Mouse (Mus musculus) midbrain, embryonic 13.5 days (tissue): ENCODE measurements around the gene Upb1. TPM values are rescaled to one million over a fixed set of nuclear protein-coding genes. Genes with fewer than 3 reads are reported as not detected.
A peak's percentile ranks its signal among the peaks of the same experiment; 100 is the strongest.
"Not testable (repeated sequence)": the region's sequence is repeated elsewhere in the genome, so short reads cannot be mapped to it uniquely, and the experiment has no call there.

ENCODE experiments used
- ATAC-seq: fragments of 200-750 bp; cut with Nextera tagmentation; 2 replicates; pipeline ENCODE4 v1.8.0; 2017; ENCODE audit warnings: mild to moderate bottlenecking, moderate TSS enrichment, moderate library complexity
- H3K27ac ChIP-seq: fragments of 300-500 bp; sonication (generic); 2 replicates; pipeline ENCODE4 v1.5.1; 2015; ENCODE audit warnings: inconsistent platforms, mild to moderate bottlenecking, moderate library complexity
- H3K27me3 ChIP-seq: fragments of 300-500 bp; sonication (generic); 2 replicates; pipeline ENCODE4 v1.6.1; 2015; ENCODE audit warnings: mild to moderate bottlenecking, inconsistent platforms
- H3K36me3 ChIP-seq: fragments of 300-500 bp; sonication (generic); 2 replicates; pipeline ENCODE4 v1.6.1; 2015; ENCODE audit warnings: mild to moderate bottlenecking, inconsistent platforms
- H3K4me1 ChIP-seq: fragments of 300-500 bp; sonication (generic); replicated peaks from 2 replicates; pipeline ENCODE4 v1.6.1; 2015; ENCODE audit warnings: inconsistent platforms
- H3K4me2 ChIP-seq: fragments of 300-500 bp; sonication (generic); replicated peaks from 2 replicates; pipeline ENCODE4 v1.6.1; 2015; ENCODE audit warnings: moderate library complexity, mild to moderate bottlenecking, inconsistent platforms
- H3K4me3 ChIP-seq: fragments of 300-500 bp; sonication (generic); replicated peaks from 2 replicates; pipeline ENCODE4 v1.5.1; 2015; ENCODE audit warnings: mild to moderate bottlenecking, inconsistent platforms
- H3K9ac ChIP-seq: fragments of 300-500 bp; sonication (generic); replicated peaks from 2 replicates; pipeline ENCODE4 v1.6.1; 2015; ENCODE audit warnings: mild to moderate bottlenecking, inconsistent platforms
- H3K9me3 ChIP-seq: fragments of 300-500 bp; sonication (generic); 2 replicates; pipeline ENCODE4 v1.6.1; 2016; ENCODE audit warnings: mild to moderate bottlenecking, inconsistent platforms
- WGBS: fragments of 180-500 bp; shearing (Covaris S2); methylation state at CpG from one replicate; pipeline ENCODE4 v1.1.7; 2015; 5-methylcytosine and 5-hydroxymethylcytosine counted together
- polyA plus RNA-seq: library from polyadenylated mRNA; unstranded; fragments of >200 nt; fragmentation: Nextera tagmentation; extraction: Ambion mirVana; gene quantifications from 2 replicates; pipeline ENCODE4 v1.2.1, GENCODE M21; 2015

The Upb1 gene
- polyA plus RNA-seq: not detected in 2 replicates

DNA sequence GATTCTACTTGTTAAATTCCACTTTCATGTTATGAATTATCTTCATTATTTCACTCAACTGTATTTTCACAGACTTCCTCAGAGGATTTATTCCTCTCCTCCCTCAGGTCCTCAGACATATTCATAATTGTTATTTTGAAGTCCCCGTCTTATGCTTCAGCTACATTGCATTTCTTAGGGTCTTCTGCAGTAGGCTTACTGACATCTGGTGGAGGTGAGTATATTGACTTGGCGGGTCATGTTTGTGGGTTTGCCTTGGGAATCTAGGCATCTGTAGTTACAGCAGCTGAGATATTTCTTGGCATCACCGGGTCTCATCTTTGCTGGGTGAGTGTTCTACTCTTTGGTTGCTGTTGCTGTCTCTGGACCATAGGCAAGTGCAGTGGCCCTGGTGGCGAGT is at the start of gene Upb1:
Gene Upb1 (plus strand): TSS at position 158 of the 400 bp plus-strand sequence.
- H3K36me3 ChIP-seq: no peaks in the 10 kb centered on the region
- ATAC-seq: no peak
- no peak within 1 kb of the TSS for H3K4me3 ChIP-seq
- H3K9ac ChIP-seq: no peak within 1 kb of the TSS
- no peaks in the 10 kb centered on the region for H3K27me3 ChIP-seq
- 0 out of 2 replicates have a peak, but pooled peaks cover 5% of the 10 kb centered on the region for H3K4me1 ChIP-seq
- no peaks in the 10 kb centered on the region for H3K9me3 ChIP-seq
- WGBS: 91% methylated on average over 4 of the region's 4 CpGs
- no peak within 1 kb of the TSS for H3K27ac ChIP-seq
- H3K4me2 ChIP-seq: no peak within 1 kb of the TSS

DNA sequence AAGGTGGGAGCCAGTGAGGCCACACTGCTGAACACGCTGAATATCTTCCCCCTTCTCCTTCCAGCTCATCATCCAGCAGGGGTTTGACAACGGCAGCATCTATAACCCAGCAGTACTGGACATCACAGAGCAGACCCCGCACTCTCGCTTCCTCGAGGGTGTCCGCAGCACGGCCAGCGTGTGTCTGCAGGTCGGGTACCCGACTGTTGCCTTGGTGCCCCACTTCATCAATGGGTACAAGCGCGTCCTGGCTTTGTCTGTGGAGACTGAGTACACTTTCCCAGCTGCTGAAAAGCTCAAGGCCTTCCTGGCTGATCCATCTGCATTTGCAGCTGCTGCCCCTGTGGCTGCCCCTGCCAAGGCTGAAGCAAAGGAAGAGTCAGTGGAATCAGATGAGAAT is 48.4 kb upstream of the Upb1 start:
- Histone ChIP-seq H3K9me3 (no peaks in the 10 kb centered on the region), H3K27ac (no peak overlapping the region), H3K4me2 (no peak overlapping the region), H3K9ac (no peak overlapping the region), H3K27me3 (no peaks in the 10 kb centered on the region), H3K4me1 (no peaks in the 10 kb centered on the region), H3K4me3 (no peak overlapping the region), H3K36me3 (no peaks in the 10 kb centered on the region)
- 94% methylated on average over 12 of the region's 12 CpGs for WGBS
- no peak for ATAC-seq

DNA sequence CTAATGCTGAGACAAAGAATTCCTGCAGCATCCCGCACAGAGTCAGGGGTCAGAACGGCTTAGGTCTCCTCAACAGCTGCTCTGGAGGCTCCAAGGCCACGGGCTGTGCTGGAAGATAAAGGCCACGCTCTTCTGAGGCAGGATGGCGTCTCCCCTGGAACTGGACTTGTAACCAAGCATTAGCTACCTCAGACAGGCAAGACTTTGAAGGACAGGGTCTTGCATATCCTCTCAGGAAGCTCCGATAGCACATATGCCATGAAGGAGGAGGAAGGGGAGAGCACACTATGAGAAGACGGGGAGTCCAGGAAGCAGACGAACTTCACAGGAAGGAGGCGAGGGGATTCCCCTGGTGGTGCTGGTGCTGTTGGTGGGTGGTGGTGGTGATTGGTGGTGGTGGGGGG is 47.1 kb upstream of the Upb1 start:
- H3K4me2 ChIP-seq, ATAC-seq, H3K9ac ChIP-seq, H3K4me3 ChIP-seq, H3K27ac ChIP-seq, H3K27me3 ChIP-seq, H3K36me3 ChIP-seq, H3K9me3 ChIP-seq, H3K4me1 ChIP-seq: not testable (repeated sequence)
- 60% methylated on average over 9 of the region's 9 CpGs for WGBS

DNA sequence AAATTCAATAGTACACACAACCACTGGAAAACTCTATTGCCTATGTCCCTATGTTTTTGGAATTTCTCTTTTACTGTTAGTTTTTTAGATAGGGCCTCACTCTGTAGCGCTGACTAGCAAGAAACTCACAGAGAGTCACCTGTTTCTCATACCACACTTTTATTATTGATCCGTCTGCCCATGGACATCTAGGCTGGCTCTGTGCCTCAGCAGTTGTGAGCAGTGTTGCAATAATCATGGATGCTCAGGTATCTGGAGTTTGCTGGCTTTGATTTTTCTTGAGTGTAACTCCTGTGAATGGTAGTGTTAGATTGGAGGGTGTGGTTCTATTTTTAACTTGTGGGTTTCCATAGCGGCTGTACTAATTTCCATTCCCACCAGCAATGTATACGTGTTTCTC is 45.6 kb upstream of the Upb1 start:
- Histone ChIP-seq H3K27me3 (no peaks in the 10 kb centered on the region), H3K27ac (no peak overlapping the region), H3K9me3 (no peaks in the 10 kb centered on the region), H3K4me2 (no peak overlapping the region), H3K4me1 (no peaks in the 10 kb centered on the region), H3K4me3 (no peak overlapping the region), H3K9ac (no peak overlapping the region), H3K36me3 (no peaks in the 10 kb centered on the region)
- ATAC-seq: no peak
- WGBS: 84% methylated on average over 4 of the region's 4 CpGs

DNA sequence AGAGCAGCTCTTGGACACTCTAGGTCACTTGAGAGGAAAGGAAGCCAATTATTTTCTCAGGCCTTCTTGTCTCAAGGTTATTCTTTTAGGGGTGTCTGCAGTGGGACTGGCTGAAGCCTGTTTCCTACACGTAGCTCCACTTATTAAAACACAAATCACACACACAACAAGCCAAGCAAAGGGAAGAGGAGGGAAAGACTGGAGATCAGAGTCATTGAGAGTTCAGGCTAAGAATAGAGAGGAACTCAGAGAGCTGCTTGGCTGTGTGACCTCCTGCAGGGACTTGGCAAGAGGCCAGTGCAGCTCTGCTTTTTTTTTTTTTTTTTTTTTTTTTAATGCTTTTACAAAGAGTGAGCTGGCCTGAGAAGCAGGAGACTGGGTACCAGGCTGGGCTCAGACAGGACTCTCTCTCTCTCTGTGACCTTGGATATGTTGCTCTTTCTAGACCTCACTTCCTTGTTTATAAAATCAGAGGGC is 36.7 kb upstream of the Upb1 start:
- not testable (repeated sequence) for H3K9me3 ChIP-seq, H3K4me2 ChIP-seq, H3K9ac ChIP-seq, H3K27me3 ChIP-seq, H3K4me3 ChIP-seq, H3K36me3 ChIP-seq
- WGBS: 4% methylated on average over 1 of the region's 1 CpGs
- H3K27ac ChIP-seq: 0 out of 2 replicates have a peak overlapping the region, but pooled peaks have one; percentile 19
- peaks cover 14% of the 10 kb centered on the region for H3K4me1 ChIP-seq
- ATAC-seq: peak; percentile 91

DNA sequence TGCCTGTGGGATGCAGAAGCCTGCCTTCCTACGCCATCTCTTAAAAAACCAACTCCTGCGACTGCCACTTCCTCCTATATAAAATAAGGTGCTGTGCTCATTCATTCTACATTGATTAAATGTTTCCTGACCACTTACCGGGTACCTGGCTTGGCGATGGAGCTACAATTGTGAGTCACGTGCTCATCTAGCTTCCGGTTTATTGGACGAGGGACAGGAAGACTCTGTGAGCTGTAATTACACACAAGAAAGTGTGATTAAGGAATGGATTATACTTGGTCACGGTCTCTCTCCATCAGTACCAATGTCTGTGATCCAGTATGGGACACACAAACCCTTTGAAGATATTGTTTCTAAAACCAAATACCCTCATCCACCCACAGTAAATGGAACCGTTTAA is 36.1 kb upstream of the Upb1 start:
- no peak overlapping the region for H3K4me2 ChIP-seq
- H3K36me3 ChIP-seq: no peaks in the 10 kb centered on the region
- H3K9ac ChIP-seq: no peak overlapping the region
- H3K4me1 ChIP-seq: peaks cover 14% of the 10 kb centered on the region
- H3K27me3 ChIP-seq: no peaks in the 10 kb centered on the region
- peak; percentile 12; the same call in 1 of the 2 replicates for ATAC-seq
- H3K27ac ChIP-seq: peak overlapping the region; percentile 58; the same call in 1 of the 2 replicates
- H3K9me3 ChIP-seq: no peaks in the 10 kb centered on the region
- 80% methylated on average over 9 of the region's 9 CpGs for whole genome bisulfite sequencing
- H3K4me3 ChIP-seq: no peak overlapping the region

DNA sequence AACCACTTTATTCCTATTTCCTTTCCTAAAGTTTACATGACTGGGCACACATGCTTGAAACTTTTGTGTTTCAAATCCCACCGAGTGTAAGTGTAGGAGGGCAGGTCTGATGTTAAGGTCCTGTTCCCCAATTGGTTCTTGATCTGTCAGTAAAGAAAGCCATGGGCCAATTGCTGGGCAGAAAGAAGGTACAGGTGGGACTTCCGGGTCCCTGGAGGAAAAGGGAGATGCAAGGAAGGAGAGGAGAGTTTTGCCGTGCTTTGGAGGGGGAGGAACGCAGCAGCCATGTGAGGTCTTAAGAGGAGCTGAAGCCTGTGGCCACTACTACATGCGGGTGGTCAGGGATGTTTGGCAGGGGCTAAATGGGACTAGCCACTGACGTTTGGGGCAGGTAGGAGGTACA is 35.7 kb upstream of the Upb1 start:
- no peaks in the 10 kb centered on the region for H3K9me3 ChIP-seq
- H3K4me2 ChIP-seq: no peak overlapping the region; the same call in 1 of the 2 replicates
- peak; percentile 35; the same call in 1 of the 2 replicates for ATAC-seq
- no peak overlapping the region for H3K27ac ChIP-seq
- no peaks in the 10 kb centered on the region for H3K27me3 ChIP-seq
- H3K9ac ChIP-seq: no peak overlapping the region
- H3K4me3 ChIP-seq: 0 out of 2 replicates have a peak overlapping the region, but pooled peaks have one; percentile 8
- peaks cover 14% of the 10 kb centered on the region for H3K4me1 ChIP-seq
- WGBS: 54% methylated on average over 6 of the region's 6 CpGs
- no peaks in the 10 kb centered on the region for H3K36me3 ChIP-seq

DNA sequence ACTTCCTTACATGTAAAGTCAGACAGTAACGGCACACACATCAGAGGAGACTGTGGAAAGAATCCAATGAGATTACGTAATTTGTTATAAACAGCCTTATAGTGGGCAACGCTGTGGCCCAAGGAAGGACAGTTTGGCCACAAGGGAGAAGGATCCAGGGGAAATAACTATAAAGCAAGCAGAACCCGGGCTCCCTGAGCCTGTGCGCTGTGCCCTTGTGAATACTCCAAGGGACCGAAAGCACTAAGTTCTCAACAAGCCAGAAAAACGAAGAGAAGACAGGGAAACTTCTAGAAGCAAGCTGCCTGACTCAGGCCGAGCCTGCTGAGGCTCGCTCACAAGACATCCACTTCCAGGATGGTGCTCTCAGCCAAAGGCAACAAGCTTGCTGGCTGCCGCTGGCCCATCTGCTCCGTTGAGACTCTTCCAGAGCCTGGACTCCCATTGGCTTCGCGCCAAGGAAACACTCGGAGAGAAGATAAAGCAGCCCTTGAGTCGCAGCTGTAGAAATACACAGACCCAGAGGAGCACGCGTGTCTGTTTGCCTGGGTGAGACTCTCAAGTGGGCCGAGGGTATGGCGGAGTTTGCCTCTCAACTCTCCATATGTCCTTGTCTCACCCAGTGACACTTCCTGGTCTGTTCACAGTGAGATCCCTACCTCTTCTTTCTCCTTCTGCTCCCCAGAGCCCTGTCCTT is 27.1 kb upstream of the Upb1 start:
- 84% methylated on average over 13 of the region's 19 CpGs for WGBS
- ATAC-seq: 0 out of 2 replicates have a peak, but pooled peaks have one; percentile 43
- H3K4me3 ChIP-seq, H3K9me3 ChIP-seq, H3K9ac ChIP-seq, H3K27ac ChIP-seq, H3K27me3 ChIP-seq, H3K4me2 ChIP-seq, H3K4me1 ChIP-seq, H3K36me3 ChIP-seq: not testable (repeated sequence)

DNA sequence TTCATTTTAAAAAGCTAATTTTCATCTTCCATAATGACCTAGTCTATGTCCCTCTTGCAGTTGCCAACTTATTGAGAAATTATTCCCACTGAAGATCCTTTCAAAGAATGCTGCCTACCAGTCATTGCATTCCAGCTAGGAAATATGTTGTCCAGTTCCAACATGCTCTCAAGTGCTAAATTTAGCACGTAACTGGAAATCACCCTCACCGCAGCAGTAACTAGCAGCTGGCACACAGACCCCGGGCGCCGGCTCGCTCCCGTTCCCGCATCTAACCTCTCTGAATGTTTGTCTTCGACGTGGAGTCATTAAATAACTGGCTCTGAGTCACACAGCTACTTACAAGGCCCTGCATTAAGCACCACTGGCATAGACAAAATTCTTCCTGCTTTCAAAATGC is 22.2 kb upstream of the Upb1 start:
- WGBS: 93% methylated on average over 10 of the region's 10 CpGs
- no peaks in the 10 kb centered on the region for H3K27me3 ChIP-seq
- H3K27ac ChIP-seq: no peak overlapping the region
- H3K36me3 ChIP-seq: no peaks in the 10 kb centered on the region
- no peak overlapping the region for H3K4me3 ChIP-seq
- no peak overlapping the region for H3K9ac ChIP-seq
- no peaks in the 10 kb centered on the region for H3K4me1 ChIP-seq
- no peak for ATAC-seq
- no peaks in the 10 kb centered on the region for H3K9me3 ChIP-seq
- H3K4me2 ChIP-seq: no peak overlapping the region

DNA sequence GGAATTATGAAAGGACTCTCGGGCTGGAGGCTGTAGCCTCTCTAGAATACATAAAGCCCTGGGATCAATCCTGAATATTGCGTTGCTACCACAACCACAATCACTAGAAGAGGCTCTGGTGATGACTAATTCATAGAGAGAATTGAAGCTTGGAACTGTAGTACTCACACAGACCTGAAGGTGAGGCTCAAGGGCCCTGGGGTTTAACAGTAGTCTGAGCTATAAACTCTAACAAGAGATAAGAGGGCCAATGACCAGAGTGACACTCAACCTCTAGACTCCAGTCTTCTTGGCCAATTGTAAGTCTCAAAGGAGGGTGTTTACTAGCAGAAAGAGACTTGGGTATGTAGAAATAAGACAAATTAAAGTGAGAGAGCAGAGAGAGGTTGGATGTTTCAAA is 10.8 kb upstream of the Upb1 start:
- H3K36me3 ChIP-seq: no peaks in the 10 kb centered on the region
- ATAC-seq: no peak
- H3K9me3 ChIP-seq: no peaks in the 10 kb centered on the region
- H3K27ac ChIP-seq: no peak overlapping the region
- no peak overlapping the region for H3K4me3 ChIP-seq
- H3K4me2 ChIP-seq: no peak overlapping the region
- H3K4me1 ChIP-seq: no peaks in the 10 kb centered on the region
- WGBS: 88% methylated on average over 2 of the region's 2 CpGs
- no peaks in the 10 kb centered on the region for H3K27me3 ChIP-seq
- no peak overlapping the region for H3K9ac ChIP-seq

DNA sequence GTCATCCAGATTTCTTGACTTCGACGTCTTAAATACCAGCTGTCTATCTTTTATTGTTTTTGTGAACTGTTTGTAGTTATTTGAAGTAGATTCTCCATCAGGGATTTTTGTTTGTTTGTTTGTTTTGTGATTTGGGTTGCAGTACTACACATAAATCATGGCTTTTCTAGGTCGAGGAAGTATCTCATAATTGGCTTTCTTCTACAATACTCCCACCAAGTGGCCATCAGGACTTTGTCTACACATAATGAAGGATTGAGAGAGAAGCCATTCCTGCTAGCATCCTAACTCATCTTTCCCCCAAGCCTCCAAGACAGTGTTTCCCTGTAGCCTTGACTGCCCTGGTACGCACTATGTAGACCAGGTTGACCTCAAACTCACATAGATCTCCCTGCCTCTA is 10.1 kb upstream of the Upb1 start:
- H3K9me3 ChIP-seq: no peaks in the 10 kb centered on the region
- H3K36me3 ChIP-seq: no peaks in the 10 kb centered on the region
- no peak overlapping the region for H3K27ac ChIP-seq
- WGBS: 93% methylated on average over 4 of the region's 4 CpGs
- no peak overlapping the region for H3K4me3 ChIP-seq
- no peaks in the 10 kb centered on the region for H3K27me3 ChIP-seq
- ATAC-seq: no peak
- H3K4me1 ChIP-seq: no peaks in the 10 kb centered on the region
- H3K9ac ChIP-seq: no peak overlapping the region
- H3K4me2 ChIP-seq: no peak overlapping the region

DNA sequence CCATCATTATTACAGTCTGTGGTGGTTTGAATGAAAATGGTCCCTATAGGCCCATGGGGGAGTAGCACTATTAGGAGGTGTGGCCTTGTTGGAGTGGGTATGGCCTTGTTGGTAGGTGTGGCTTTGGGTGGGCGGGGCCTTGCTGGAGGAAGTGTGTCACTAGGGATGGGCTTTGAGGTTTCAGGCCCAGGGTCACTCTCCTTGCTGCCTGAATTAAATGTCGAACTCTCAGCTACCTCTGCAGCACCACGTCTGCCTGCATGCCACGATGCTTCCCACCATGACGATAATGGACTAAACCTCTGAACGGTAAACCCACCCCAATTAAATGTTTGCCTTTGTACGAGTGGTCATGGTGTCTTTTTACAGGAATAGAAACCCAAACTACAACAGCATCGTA is 6.1 kb upstream of the Upb1 start:
- H3K4me1 ChIP-seq: 0 out of 2 replicates have a peak, but pooled peaks cover 5% of the 10 kb centered on the region
- no peak overlapping the region for H3K9ac ChIP-seq
- H3K27me3 ChIP-seq: no peaks in the 10 kb centered on the region
- H3K27ac ChIP-seq: no peak overlapping the region
- no peak for ATAC-seq
- 87% methylated on average over 8 of the region's 8 CpGs for WGBS
- no peaks in the 10 kb centered on the region for H3K36me3 ChIP-seq
- H3K9me3 ChIP-seq: no peaks in the 10 kb centered on the region
- no peak overlapping the region for H3K4me3 ChIP-seq
- no peak overlapping the region for H3K4me2 ChIP-seq

DNA sequence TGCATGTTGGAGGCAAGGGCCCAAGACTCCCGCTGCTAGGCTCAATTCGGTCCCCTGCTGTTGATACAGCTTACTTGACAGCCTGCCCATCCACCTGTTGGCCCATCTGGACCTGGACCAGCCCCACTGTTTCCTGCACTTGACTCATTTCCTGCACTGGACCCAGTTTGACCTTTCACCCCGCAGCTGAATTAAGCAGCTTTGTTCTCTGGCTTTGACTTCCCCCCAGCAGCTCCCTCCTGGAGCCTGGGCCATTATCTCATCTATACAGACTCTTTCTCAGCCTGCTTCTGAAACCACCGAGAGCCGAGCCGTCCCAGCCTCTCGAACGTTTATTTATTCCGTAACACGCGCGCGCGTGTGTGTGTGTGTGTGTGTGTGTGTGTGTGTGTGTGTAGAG is 3.9 kb upstream of the Upb1 start:
- H3K27ac ChIP-seq: no peak overlapping the region
- 0 out of 2 replicates have a peak, but pooled peaks have one; percentile 48 for ATAC-seq
- H3K9ac ChIP-seq: no peak overlapping the region
- no peaks in the 10 kb centered on the region for H3K9me3 ChIP-seq
- H3K4me1 ChIP-seq: 0 out of 2 replicates have a peak, but pooled peaks cover 5% of the 10 kb centered on the region
- H3K4me2 ChIP-seq: no peak overlapping the region
- no peak overlapping the region for H3K4me3 ChIP-seq
- WGBS: 37% methylated on average over 14 of the region's 14 CpGs
- H3K36me3 ChIP-seq: no peaks in the 10 kb centered on the region
- no peaks in the 10 kb centered on the region for H3K27me3 ChIP-seq
